Mouse (Mus musculus) lung, postnatal 14 days (tissue): Measurements from ENCODE around the gene Lyrm1.

Source experiments
- DNase-seq: peaks from one replicate; pipeline ENCODE4 v3.0.0; 2021

Lyrm1 gene

DNA sequence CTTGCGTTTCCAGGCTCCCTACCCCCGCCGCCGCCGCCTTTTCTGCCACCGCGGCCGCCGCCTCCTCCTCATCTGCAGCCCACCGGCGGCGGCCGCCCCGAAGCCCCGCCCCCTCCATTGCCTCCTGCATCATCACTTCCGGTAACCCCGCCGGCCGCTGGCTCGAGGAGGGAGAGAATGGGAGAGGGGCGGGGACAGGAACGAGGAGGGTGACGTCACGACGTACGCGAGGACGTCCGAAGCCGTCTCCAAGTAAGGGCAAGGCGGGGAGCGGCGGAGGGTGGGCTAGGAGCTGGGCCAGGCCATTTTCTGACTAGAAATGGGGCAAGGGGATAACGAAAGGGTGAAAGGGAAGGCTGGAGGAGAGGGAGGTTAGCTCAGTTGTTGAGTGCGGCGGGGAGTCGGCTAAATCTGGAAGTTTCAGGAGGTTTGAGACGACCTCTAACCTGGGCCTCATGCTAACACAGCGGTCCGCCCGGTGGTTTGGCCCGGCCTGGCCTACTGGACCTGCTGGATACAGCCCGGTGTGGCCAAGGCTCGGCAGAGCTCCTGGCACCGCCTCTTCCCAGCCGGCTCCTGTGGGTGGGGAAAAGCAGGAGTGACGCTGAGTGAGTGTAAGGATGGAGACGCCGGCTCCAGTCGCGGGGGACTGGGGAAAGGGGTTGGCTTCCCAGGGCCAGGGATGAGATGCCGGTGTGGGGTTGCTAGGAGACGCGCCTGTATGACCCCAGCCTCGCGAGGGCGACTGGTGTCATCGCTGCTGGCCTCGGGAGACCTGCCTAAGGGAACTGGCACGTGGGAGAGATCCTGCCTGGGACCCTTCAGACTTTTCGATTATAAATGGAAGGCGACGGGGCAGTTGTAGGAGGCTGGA is at the start of gene Lyrm1, which contains the start of gene Dcun1d3:
Gene Lyrm1 (plus strand): TSS at position 223 of the 874 bp plus-strand sequence.
Gene Dcun1d3 (minus strand): TSS at position 660 of the 874 bp plus-strand sequence.
- DNase-seq, result peak; percentile 98

DNA sequence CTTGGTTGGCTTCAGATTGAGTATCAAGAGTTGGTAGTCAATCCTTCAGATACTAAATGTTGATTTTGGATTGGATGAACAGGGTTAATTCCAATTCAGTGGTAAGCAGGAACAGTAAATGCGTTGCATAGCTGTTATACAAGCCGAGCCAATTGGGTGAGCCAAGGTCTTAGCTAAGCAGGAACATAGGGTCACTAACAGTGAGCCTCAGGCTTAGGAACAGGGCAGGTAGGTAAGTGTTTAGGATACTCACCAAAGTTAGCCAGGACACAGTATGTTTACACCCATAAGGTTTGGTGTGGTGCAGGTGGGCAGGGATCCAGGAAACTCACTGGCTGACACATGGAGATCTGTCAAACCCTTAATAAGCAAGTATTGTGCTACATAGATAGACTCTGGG is 48.3 kb upstream of the Lyrm1 start:
- DNase-seq, result no peak

DNA sequence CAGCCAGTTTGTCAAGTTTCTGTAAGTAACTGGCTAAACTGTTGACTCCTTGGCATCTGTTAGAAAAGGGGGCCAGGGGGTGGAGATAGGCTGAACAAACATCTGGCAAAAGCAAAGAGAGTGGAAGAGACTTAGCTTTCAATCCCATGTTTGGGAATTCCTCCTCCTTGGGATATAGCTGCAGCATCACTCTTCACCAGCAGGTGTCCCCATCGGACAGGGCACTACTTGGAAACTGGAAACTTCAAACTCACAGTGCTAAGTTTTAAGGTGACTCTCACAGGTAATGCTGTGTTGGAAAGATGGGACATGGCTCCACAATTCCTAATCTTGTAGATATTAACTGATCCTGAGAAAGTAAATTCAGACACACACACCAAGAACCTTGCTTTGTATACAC is 46.6 kb upstream of the Lyrm1 start:
- DNase-seq, result peak; percentile 83

DNA sequence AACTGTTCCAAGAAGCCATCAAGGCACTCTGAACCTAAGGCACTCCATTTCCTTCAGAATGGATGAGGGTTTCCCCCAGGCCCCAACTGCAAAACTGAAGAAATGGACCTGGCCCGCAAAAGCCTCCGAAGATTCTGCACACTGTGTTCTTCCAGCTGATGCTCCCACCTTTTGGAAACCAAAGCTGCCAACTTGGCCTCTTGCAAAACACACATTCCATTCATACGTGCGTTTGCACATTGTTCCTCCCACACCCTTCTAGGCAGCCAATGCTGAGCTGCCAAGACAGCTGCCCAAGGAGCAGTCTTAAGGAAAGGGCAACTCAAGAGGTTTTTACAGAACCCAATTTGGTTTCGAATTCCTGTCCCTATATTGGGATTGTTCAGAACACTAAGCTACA is 44.9 kb upstream of the Lyrm1 start:
- DNase-seq, result peak; percentile 69

DNA sequence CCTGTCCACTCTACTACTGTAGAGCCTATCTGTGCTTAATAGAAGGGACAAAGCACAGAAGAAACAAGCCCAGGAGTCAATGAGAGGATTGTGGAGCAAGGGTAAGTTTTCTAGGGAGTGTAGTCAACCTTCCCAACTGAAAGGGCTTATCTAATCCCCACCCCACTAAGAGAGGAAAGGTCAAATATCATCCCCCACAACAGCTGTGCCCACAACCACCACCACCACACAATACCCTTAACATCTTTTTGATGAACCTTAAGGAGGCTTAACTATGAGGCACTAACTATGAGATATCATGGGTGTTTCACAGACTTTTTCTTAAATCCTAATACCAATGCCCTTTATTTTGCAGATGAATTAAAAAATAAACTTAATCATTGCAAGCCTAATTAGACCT is 43.2 kb upstream of the Lyrm1 start:
- DNase-seq, result no peak

DNA sequence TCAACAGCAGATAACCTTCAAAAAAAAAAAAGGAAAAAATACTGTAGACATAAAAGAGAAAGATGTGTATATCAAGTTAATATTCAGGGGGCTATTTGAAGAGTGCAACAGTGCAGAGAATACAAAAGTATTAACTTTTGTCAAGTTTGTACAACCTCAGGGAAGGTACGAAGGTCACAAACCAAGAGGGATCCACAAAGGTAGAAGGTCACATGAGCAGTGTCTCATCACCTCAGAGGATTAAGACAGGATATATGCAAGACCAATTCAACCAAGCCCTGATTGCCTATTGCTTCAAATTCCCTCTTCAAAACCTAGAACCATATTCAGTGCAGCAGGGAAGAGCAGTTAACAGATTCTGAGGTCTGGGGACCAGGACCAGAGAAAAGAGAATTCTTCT is 42.5 kb upstream of the Lyrm1 start:
- DNase-seq, result no peak

DNA sequence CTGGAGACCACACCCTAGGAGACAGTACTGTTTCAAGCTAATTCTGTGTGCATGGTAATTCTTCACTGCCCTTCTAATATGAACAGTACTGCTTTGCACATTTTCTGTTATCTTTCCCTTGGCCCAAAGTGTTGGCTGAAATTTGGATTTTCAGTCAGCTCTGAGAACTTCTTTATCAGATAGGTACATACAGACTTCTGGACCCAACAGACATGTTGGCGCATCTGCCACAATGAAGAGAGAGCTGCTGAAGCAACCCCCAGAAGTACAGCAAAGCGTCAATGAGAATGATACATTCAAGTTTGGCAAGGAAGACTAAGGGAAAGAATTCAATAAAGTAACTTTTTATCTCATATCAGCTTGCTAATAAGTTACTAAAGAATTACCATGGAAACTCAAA is 41.3 kb upstream of the Lyrm1 start:
- DNase-seq, result no peak

DNA sequence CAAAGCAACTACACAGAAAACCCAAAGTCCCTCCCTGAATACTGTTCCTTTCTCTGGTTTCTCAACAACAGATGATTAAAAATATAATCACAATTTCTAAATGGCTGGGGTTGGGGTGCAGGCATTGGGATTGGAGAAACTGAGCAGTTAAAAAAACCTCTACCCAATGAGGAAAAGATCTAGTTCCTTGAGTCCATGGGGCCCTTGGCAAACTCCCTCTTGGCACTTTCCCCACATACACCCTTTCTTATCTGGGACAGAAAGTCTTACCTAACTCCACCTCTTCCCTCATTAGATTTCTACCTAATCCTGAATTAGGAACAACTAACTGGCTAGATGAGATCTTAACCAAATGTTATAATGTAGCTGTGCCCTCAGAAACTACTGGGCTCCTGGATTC is 40.6 kb upstream of the Lyrm1 start:
- DNase-seq, result no peak

DNA sequence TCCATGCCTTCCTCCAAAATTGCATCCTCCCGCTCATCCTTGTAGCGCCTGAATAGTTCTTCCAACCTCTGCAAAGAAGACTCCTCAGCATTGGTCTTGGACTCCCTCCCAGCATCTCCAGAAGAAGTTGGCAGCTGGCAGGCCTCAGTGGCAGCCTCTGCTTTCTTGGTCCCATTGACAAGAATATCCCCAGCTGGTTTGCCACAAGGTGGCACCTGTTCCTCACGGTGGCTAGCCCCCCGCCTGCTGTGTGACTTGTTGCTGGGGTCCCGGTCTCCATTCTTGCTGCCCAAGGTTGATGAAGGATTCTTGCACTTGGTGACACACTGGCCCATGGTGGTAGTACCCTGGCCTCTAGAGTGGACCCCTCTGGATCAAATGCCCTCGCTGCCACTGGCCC is 36.2 kb upstream of the Lyrm1 start:
- peak; percentile 29 for DNase-seq

DNA sequence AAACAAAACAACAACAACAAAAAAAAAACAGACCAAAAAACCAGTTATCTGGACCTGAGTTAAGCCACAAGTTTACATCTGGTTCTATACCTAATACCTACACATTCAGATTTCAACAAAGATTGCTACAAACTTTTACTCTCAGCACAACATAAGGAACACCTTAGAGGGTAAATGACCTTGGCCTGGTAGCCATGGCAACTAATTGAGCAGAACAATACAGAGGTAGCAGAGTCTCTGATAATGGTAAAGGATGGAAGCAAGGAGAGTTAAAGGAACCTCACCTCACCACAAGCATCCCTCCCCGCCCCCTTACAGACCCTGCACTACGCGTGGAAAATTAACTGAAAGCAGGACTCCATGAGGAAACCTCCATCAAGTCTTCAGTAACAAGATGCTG is 35.5 kb upstream of the Lyrm1 start:
- DNase-seq, result no peak

DNA sequence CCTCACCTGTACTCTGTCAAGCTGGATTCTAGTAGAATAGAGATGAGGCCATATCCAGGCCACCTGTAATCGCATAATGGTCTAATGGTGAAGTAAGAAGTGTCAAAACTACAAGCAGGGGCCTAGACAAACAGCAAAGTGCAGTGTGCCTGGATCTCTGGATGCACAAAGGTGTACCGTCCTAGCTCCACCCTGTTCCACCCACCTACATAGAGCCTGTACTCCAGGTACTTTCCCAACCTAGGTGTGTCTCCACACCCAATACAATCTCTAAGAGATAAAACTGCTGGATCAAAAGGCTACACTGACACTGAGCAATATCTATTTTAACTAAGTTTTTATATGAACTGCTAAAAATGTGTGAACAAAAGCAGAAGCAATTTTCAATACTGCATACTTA is 35.1 kb upstream of the Lyrm1 start:
- no peak for DNase-seq

DNA sequence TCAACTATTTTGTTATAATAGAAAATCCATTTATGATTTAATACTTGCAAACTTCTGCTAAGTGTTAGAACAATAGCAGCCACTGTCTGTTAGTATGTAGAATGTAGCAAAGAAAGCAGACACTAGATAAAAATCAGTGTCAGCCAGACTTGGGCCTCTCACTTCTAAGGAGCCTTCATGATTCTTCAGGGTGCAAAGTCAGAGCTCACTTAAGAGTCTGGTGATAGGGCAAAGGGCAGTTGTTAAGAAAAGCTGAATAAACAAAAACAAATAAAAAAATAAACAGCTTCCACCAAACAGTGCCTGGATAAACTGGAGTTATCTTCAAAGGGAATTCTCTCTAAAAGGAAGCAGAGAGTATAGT is 34.7 kb upstream of the Lyrm1 start:
- DNase-seq, result no peak

DNA sequence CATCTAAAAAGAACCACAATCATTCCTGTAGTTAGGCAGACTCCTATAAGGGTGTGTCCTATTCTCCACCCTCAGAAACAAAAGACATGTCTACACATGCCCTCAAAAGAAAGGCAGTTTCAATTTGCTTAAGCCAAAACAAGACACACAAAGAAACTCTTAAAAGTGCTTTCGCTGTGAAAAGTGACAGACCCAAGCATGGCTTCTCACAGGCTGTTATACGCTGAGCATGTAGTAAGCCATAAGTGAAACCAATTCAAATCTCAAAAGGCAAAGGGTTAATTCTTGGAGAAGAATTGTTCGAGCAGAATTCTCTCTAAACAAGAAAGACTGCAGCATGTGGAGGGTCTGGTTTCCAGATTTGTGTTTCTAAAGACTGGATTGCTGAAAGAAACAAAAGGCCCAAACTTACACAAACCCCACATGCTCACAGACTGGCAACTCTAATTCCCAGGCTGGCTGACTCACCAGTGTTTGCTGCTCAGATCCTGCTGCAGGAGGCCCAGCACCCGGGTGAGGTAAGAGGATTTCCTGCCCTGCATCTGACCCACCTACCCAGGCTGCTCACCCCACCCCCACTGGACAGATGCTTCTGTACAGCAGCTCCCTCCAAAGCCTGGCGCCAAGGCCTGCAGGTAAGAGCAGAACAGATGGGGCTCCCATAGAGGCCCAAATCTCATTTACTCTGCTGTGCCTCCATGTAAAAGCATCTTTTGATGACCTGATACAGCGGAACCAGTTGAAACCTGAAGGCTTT is 34.1 kb upstream of the Lyrm1 start:
- peak; percentile 61 for DNase-seq

DNA sequence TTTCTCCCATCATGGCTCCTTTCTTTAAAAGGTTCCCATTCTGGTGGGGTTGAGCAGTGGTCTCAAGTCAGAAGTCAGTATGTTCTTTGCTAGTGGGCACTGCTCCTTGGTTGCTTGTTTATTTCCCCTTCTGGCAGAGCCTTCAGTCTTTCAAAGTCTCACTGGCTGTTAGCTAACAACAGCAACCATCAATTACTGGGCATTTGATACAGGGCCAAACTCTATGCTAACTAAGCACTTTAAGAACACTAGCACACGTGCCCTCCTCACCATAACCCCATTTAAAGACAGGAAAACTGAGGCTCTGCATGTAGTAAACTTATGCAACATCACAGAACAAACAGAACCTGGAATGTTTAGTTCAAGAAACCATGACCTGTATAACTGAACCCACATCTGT is 33.5 kb upstream of the Lyrm1 start:
- DNase-seq, result no peak

DNA sequence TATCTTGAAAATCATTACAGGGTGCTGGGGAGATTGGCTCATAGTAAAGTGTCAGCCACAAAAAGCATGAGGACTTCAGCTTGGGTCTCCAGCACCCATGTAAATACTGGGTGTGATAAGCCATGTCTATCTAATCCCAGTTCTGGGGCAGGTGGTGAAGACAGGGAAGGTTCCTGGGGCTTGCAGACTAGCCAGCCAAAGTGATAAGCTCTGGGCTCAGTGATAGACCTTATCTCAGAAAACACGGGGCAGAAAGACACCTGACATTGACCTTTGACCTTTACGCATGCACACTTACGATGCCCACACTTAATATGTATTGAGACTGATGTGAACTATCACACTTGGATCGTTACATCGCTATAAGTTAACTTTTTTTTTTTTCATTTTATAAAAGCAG is 31.2 kb upstream of the Lyrm1 start:
- no peak for DNase-seq

DNA sequence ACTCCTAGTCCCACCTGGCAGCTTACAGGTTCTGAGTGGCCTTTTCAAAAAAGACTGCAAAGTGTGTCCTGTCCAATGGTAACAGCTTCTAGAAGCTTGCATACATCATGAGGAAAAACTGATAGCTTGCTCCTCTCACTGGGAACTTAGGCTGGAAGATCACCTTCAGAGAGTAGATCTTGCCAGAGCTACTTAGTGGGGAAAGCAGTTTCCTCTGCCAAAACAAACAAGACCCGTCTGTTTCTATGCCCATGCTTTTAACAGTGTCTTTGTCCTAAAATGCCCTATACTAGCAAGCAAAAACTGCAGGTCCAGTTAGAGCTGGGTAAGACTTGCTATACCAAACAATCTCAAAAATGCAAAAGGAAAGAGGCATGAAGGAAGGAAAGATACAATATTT is 29.5 kb upstream of the Lyrm1 start:
- no peak for DNase-seq

DNA sequence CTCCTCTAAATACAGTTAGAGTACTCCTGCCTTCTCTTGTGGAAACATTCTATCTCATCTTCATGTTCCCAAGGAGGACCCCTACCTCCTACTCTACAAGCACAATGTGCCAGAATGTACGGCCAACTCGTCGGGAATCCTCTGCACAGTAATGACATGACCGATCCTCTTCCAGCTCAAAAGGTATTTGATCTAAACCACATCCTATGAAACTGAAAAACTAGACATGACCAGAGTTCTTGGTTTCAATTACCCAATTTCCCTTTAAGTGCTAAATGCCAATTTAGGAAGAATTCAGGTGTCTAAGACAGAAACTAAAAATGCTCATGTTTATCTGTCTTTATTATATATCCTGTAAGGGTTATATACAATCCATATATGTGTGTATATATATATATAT is 23.5 kb upstream of the Lyrm1 start:
- no peak for DNase-seq

DNA sequence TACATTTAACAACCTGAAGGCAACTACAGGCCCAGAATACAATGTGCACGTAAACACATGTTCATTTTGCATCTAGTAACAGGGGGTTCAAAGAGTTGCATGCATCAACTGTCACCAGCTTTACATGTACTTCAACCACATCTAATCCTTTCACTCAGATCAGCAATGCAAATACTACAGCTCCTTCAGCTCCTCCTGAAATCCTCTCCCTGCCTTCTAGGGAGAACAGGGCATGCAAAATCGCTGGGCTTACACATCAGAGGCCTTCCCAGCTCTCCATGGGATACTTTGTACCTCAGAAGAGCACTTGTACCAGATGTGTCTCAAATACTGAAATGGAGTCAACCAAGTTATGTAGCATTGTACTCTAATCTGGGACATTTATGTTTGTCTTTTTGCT is 22.6 kb upstream of the Lyrm1 start:
- no peak for DNase-seq

DNA sequence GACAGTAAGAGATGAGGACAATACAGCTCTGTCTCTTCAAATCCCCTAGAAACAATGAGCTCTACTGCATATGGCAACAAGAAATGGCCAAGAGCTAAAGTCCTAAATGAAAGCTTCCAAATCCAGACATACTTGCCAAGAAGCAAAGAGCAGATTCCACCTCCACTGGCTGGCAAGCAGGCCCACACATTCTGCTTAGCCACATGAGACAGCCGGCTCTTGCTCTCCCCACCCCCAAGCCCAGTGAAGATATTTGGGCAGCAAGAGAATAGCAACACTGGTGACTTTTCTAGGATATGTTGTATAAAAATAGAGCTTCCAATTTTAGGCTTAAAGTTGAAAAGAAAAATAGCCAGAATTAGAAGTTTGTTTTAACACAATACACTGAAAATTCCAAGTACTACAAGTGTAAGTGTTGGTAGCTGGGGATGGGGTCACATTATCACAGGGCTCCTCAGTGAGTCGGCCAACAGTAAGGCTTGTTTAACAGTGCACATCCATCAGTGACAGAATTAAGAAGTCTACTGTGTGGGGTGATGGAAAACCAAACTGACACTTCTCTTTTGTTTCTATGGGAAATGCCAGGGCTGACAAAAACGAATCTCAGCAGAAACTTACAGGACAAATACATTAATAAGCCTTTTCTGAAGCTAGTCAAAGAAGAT is 19.8 kb upstream of the Lyrm1 start:
- DNase-seq, result no peak

DNA sequence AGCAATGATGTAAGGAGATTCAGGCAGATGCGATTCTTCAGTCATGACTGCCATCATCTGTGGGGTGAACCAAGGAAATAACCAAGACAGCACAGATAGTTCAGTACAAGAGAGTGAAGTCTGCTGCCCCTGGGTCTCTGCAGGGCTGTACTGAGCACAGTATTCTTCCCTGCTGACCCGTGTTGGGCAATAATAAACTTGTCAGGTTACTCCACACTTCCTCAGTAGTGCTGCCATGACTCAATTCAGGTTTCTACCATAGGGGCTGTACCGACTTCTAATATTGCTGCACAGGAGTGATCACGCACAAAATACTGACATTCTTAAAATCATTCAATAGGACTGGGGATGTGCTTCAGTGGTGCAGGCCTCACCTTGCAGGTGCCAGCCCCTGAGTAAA is 16.5 kb upstream of the Lyrm1 start:
- peak; percentile 17 for DNase-seq

DNA sequence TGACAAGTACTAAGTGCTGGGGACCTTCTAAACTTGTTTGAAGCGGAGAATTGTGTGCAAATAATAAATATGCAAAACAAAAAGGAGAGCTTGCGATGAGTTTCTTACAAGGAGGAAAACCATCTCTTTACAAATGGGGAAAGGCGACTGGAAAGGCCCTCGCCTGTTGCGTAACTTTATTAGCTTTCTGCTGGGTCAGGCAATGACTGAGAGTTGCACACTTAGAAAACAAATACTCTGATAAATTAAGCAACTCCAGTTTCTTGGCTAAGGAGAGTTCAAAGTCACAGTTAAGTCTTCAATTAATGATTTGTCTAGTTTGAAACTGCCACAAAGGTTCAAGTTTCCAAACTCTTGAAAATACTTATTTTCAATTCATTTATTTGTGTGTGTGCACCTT is 15.3 kb upstream of the Lyrm1 start:
- peak; percentile 44 for DNase-seq

DNA sequence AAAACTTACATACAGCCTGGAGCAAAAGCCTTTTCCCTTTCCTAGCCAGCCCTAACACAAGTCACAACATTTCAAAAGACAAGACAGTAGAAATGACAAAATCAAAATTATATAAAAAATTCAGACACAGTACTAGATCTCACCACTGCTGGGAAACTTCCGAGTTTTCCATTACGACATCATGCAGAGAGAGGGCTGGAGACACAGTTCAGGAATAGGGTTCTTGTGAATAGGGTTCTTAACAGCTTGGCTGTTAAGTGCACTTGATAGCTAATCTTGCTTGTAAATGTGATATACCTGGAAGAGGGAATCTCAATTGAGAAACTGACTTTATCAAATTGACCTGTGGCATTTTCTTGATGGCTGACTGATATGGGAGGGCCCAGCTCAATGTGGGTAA is 14.4 kb upstream of the Lyrm1 start:
- no peak for DNase-seq

DNA sequence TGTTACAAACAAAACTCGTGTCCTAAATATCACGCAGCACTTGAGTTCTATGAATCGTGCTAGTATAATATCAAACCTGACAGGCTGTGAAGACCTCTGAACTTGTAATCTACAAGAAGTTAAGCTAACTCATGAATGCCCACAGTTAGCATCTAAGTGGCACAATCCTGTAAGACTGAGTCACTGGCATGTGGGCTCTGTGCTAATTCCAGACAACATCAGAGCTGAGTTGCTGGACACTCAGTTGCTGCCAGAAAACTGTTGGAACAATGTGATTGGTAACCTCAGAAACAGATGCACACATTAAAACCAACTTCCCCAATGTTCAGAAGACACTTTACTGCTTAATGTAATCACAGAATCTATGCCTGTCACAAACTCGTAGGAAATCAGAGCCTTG is 7.8 kb upstream of the Lyrm1 start:
- no peak for DNase-seq

DNA sequence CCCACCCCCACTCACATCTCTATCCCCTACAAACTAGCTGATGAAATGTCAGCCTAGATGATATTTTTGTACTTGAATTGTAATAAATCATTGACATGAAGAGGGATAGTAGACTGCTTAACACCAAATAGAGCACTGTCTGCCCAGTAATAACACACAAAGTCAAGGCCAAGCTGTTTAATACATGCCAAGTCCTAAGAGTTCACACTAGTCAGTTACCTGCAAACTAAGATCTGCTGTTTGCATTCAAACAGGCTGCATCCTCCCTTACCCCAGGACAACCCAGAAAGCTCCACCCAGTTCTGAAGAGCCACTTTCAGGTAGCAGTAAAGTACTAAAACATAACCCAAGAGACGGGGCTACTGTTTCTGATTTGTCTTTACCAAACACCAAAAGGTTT is 3.5 kb upstream of the Lyrm1 start:
- DNase-seq, result no peak
